Comparison of ENCODE assay signal across 8 mouse cellular contexts in the genomic region with DNA sequence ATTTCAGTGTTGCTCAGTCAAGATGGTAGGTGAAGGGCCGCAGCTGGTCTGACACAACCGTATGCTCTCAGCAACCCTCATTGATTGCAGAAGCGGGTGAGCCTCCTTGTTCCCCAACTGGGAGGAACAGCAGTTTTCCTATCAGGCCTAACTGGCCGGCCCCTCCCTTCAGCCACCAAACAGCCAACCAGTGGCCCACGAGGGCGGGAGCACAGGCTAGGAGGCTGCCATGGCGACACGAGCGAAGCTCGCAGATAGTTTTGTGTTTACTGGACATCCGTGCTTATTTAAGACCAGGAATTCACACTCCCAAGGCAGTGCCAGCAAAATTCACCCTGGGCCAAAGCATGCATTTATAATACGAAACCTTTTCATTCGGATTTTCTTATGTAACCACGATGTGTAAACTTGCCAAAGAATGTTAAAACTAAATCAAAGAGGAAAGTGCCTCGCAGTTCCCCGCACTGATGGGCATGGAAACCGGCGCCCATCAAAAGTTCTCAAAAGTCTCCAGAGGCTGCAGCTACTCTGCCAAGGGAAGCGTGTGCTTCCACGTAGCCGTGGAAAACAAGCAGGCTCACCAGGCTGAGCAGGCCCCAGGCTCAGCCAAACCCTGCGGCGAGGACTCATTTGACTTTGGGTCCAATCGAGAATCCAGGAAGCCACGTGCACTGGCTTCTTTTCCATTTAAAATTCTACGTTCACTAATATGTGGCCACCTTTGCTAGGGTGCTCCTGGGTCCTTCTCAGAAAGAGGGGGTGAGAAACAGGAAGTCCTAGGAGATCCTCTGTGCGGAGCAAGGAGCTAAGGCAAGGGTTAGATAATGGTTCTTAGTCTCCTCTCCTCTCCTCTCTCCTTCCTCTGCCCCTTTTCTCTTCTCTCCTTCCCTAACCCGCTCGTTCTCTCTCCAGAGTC. TPM values are rescaled to one million over a fixed set of nuclear protein-coding genes. Genes with fewer than 3 reads are reported as not detected.
DNase-seq lines count a peak whose midpoint lies in the region; ATAC-seq lines count a peak whose summit lies in the region.

No protein-coding gene starts in this region.

- peak overlapping the region; percentile 79 for H3K4me2 ChIP-seq in forebrain, embryonic 16.5 days (ENCODE audit: low read length)
- H3K4me2 ChIP-seq in liver, embryonic 16.5 days (ENCODE audit: low read depth, low read length) = peak overlapping the region; percentile 61
- H3K4me2 ChIP-seq in neural tube, embryonic 12.5 days (replicated peaks) = peak overlapping the region; percentile 61
- H3K4me2 ChIP-seq in stomach, embryonic 16.5 days (ENCODE audit: low read depth, low read length) = peak overlapping the region; percentile 63

- H3K9ac ChIP-seq in forebrain, embryonic 16.5 days (replicated peaks; ENCODE audit: low read depth, low read length) = peak overlapping the region; percentile 52
- H3K9ac ChIP-seq in liver, embryonic 16.5 days (ENCODE audit: low read depth, low read length) = peak overlapping the region; percentile 34; the same call in 1 of the 2 replicates
- no peak overlapping the region for H3K9ac ChIP-seq in neural tube, embryonic 12.5 days
- H3K9ac ChIP-seq in stomach, embryonic 16.5 days (ENCODE audit: low read length) = peak overlapping the region; percentile 59

- H3K4me3 ChIP-seq in forebrain, embryonic 16.5 days (replicated peaks; ENCODE audit: low read length) = peak overlapping the region; percentile 47
- peak overlapping the region; percentile 47 for H3K4me3 ChIP-seq in liver, embryonic 16.5 days (ENCODE audit: low read depth, low read length)
- peak overlapping the region; percentile 19 for H3K4me3 ChIP-seq in neural tube, embryonic 12.5 days
- peak overlapping the region; percentile 42 for H3K4me3 ChIP-seq in stomach, embryonic 16.5 days (replicated peaks; ENCODE audit: low read length)

- no peaks in the 10 kb centered on the region for H3K27me3 ChIP-seq in forebrain, embryonic 16.5 days (replicated peaks; ENCODE audit: control insufficient read depth, insufficient read depth, low read length)
- H3K27me3 ChIP-seq in liver, embryonic 16.5 days (ENCODE audit: control insufficient read depth, insufficient read depth, low read depth, low read length) = no peaks in the 10 kb centered on the region
- H3K27me3 ChIP-seq in neural tube, embryonic 12.5 days (replicated peaks) = no peaks in the 10 kb centered on the region
- H3K27me3 ChIP-seq in stomach, embryonic 16.5 days (ENCODE audit: control insufficient read depth, insufficient read depth, low read length) = no peaks in the 10 kb centered on the region

- H3K27ac ChIP-seq in forebrain, embryonic 16.5 days (ENCODE audit: low read length) = no peak overlapping the region
- peak overlapping the region; percentile 61 for H3K27ac ChIP-seq in liver, embryonic 16.5 days (ENCODE audit: low read length)
- H3K27ac ChIP-seq in neural tube, embryonic 12.5 days = no peak overlapping the region
- peak overlapping the region; percentile 91 for H3K27ac ChIP-seq in stomach, embryonic 16.5 days (ENCODE audit: low read length)

- intact Hi-C loops in heart, postnatal 25 days (cut with DNase I) = no loop called here

- peak; percentile 97 for ATAC-seq in forebrain, embryonic 16.5 days
- peak; percentile 76 for ATAC-seq in liver, embryonic 16.5 days (ENCODE audit: low read depth)
- ATAC-seq in neural tube, embryonic 12.5 days (ENCODE audit: low FRiP score, low read depth) = peak; percentile 94
- ATAC-seq in stomach, embryonic 16.5 days (ENCODE audit: insufficient read depth, low FRiP score) = peak; percentile 88

- H3K36me3 ChIP-seq in forebrain, embryonic 16.5 days (ENCODE audit: control insufficient read depth, insufficient read depth) = no peaks in the 10 kb centered on the region
- H3K36me3 ChIP-seq in liver, embryonic 16.5 days (ENCODE audit: control insufficient read depth, insufficient read depth) = no peaks in the 10 kb centered on the region
- no peaks in the 10 kb centered on the region for H3K36me3 ChIP-seq in neural tube, embryonic 12.5 days
- no peaks in the 10 kb centered on the region for H3K36me3 ChIP-seq in stomach, embryonic 16.5 days (ENCODE audit: control insufficient read depth, insufficient read depth, low read length)

- peaks cover 13% of the 10 kb centered on the region for H3K4me1 ChIP-seq in forebrain, embryonic 16.5 days (replicated peaks; ENCODE audit: control insufficient read depth, insufficient read depth, low read length)
- H3K4me1 ChIP-seq in liver, embryonic 16.5 days (ENCODE audit: control insufficient read depth, low read depth, low read length) = peaks cover 28% of the 10 kb centered on the region
- H3K4me1 ChIP-seq in neural tube, embryonic 12.5 days = peaks cover 17% of the 10 kb centered on the region
- peaks cover 34% of the 10 kb centered on the region for H3K4me1 ChIP-seq in stomach, embryonic 16.5 days (ENCODE audit: control insufficient read depth, insufficient read depth, low read length)

- no peaks in the 10 kb centered on the region for H3K9me3 ChIP-seq in forebrain, embryonic 16.5 days (ENCODE audit: control insufficient read depth, low read length)
- H3K9me3 ChIP-seq in liver, embryonic 16.5 days (replicated peaks; ENCODE audit: control insufficient read depth, low read length) = no peaks in the 10 kb centered on the region
- no peaks in the 10 kb centered on the region for H3K9me3 ChIP-seq in neural tube, embryonic 12.5 days
- no peaks in the 10 kb centered on the region for H3K9me3 ChIP-seq in stomach, embryonic 16.5 days (replicated peaks; ENCODE audit: control insufficient read depth, low read length)

- DNase-seq in Muller cell, postnatal 12 days (ENCODE audit: inconsistent ontology term) = peak; percentile 95
- DNase-seq in cerebellum, adult 8-10 months = peak; percentile 39
- peak; percentile 72 for DNase-seq in heart, postnatal 25 days (ENCODE audit: low spot score)
- DNase-seq in layer of hippocampus, adult 11-12 months (ENCODE audit: low spot score) = peak; percentile 80

- WGBS in forebrain, embryonic 16.5 days = 7% methylated on average over 29 of the region's 29 CpGs
- WGBS in liver, embryonic 16.5 days (ENCODE audit: insufficient replicate concordance) = 9% methylated on average over 29 of the region's 29 CpGs
- WGBS in neural tube, embryonic 12.5 days = 8% methylated on average over 29 of the region's 29 CpGs
- 9% methylated on average over 29 of the region's 29 CpGs for WGBS in stomach, embryonic 16.5 days

RNA-seq across cellular contexts. Expression of a gene that starts 51.7 kb away (rescaled TPM):
- 0.27 TPM in 1 of 2 replicates, not detected in the other for polyA plus RNA-seq in forebrain, embryonic 16.5 days (2015; fragmentation: Nextera tagmentation; extraction: Ambion mirVana)
- total RNA-seq in heart, postnatal 25 days (2021) = not detected
- 0.14 and 0.27 TPM in 2 replicates for polyA plus RNA-seq in liver, embryonic 16.5 days (2015; fragmentation: Nextera tagmentation; extraction: Ambion mirVana)
- 0.34 TPM in 1 of 2 replicates, not detected in the other for polyA plus RNA-seq in neural tube, embryonic 12.5 days (2016; fragmentation: Nextera tagmentation; extraction: Ambion mirVana)
- 0.30 and 0.34 TPM in 2 replicates for polyA plus RNA-seq in stomach, embryonic 16.5 days (2015; fragmentation: Nextera tagmentation; extraction: Ambion mirVana)

RNA-seq across cellular contexts. Expression of a gene that starts 57.2 kb away (rescaled TPM):
- 4.3 and 4.6 TPM in 2 replicates for polyA plus RNA-seq in forebrain, embryonic 16.5 days (2015; fragmentation: Nextera tagmentation; extraction: Ambion mirVana)
- total RNA-seq in heart, postnatal 25 days (2021) = 1 to 10 TPM; 1.2 to 1.6 TPM
- polyA plus RNA-seq in liver, embryonic 16.5 days (2015; fragmentation: Nextera tagmentation; extraction: Ambion mirVana) = 9.6 and 10.2 TPM in 2 replicates
- polyA plus RNA-seq in neural tube, embryonic 12.5 days (2016; fragmentation: Nextera tagmentation; extraction: Ambion mirVana) = 6.2 and 8.4 TPM in 2 replicates
- 24.3 and 26.8 TPM in 2 replicates for polyA plus RNA-seq in stomach, embryonic 16.5 days (2015; fragmentation: Nextera tagmentation; extraction: Ambion mirVana)

Comparison
In these comparisons a context has a peak if more than half of its experiments do, and no peak if none do; other contexts are left out.
1. DNase-seq: peak in every context shown above with its lines; median percentile 95 in Muller cell, postnatal 12 days; 80 in layer of hippocampus, adult 11-12 months; 72 in heart, postnatal 25 days; 39 in cerebellum, adult 8-10 months.
2. H3K27ac ChIP-seq: peak in liver, embryonic 16.5 days (single experiment) and stomach, embryonic 16.5 days (single experiment); none in forebrain, embryonic 16.5 days (single experiment) and neural tube, embryonic 12.5 days (single experiment).
3. Peak in every context shown above with its lines, with median percentiles within 50 percentile points of each other: ATAC-seq, H3K4me2 ChIP-seq and H3K4me3 ChIP-seq.